Comparison of ENCODE assay signal across 8 mouse cellular contexts in genomic region chr9:108049561-108050251, GRCm38 (mm10). TPM values are rescaled to one million over a fixed set of nuclear protein-coding genes. Genes with fewer than 3 reads are reported as not detected.
DNase-seq lines count a peak whose midpoint lies in the region; ATAC-seq and TF ChIP-seq lines count a peak whose summit lies in the region.

No protein-coding gene starts in this region.

- H3K27ac ChIP-seq in embryonic facial prominence, embryonic 11.5 days (replicated peaks; ENCODE audit: low read depth, low read length) = no peak overlapping the region
- peak overlapping the region; percentile 81 for H3K27ac ChIP-seq in limb, embryonic 10.5 days
- H3K27ac ChIP-seq in olfactory bulb, adult 2 months (ENCODE audit: insufficient read depth, low read depth, low read length) = peak overlapping the region; percentile 27; the same call in 1 of the 2 replicates

- peak overlapping the region; percentile 72 for H3K4me3 ChIP-seq in embryonic facial prominence, embryonic 11.5 days (ENCODE audit: low read depth, low read length)
- peak overlapping the region; percentile 64 for H3K4me3 ChIP-seq in limb, embryonic 10.5 days
- H3K4me3 ChIP-seq in olfactory bulb, adult 2 months (ENCODE audit: insufficient read depth, low read depth, low read length) = peak overlapping the region; percentile 65

- peaks cover 9% of the 10 kb centered on the region for H3K36me3 ChIP-seq in embryonic facial prominence, embryonic 11.5 days (replicated peaks; ENCODE audit: control insufficient read depth, insufficient read depth, low read depth, low read length)
- peaks cover 68% of the 10 kb centered on the region for H3K36me3 ChIP-seq in limb, embryonic 10.5 days

- no peaks in the 10 kb centered on the region for H3K9me3 ChIP-seq in embryonic facial prominence, embryonic 11.5 days (replicated peaks; ENCODE audit: control insufficient read depth, low read length)
- H3K9me3 ChIP-seq in limb, embryonic 10.5 days (replicated peaks) = no peaks in the 10 kb centered on the region

- H3K27me3 ChIP-seq in embryonic facial prominence, embryonic 11.5 days (ENCODE audit: control insufficient read depth, insufficient read depth, low read length) = no peaks in the 10 kb centered on the region
- no peaks in the 10 kb centered on the region for H3K27me3 ChIP-seq in limb, embryonic 10.5 days (ENCODE audit: low read depth, poor library complexity, severe bottlenecking)

- peak overlapping the region; percentile 78 for H3K9ac ChIP-seq in embryonic facial prominence, embryonic 11.5 days (replicated peaks; ENCODE audit: low read length)

- no peaks in the 10 kb centered on the region for H3K4me1 ChIP-seq in embryonic facial prominence, embryonic 11.5 days (ENCODE audit: control insufficient read depth, insufficient read depth, low read length)
- peaks cover 37% of the 10 kb centered on the region for H3K4me1 ChIP-seq in limb, embryonic 10.5 days
- peaks cover 25% of the 10 kb centered on the region for H3K4me1 ChIP-seq in olfactory bulb, adult 2 months (ENCODE audit: control insufficient read depth, insufficient read depth, low read length)

- TF ChIP-seq POLR2A in olfactory bulb, adult 2 months (IDR thresholded peaks at IDR 0.05; ENCODE audit: insufficient read depth, low read depth, low read length) = no peak

- WGBS in embryonic facial prominence, embryonic 11.5 days = 43% methylated on average over 15 of the region's 15 CpGs
- 42% methylated on average over 15 of the region's 15 CpGs for WGBS in limb, embryonic 10.5 days
- 39% methylated on average over 15 of the region's 15 CpGs for WGBS in olfactory bulb, adult 2 months

- ATAC-seq in embryonic facial prominence, embryonic 11.5 days (replicated peaks; ENCODE audit: insufficient number of reproducible peaks, low FRiP score, low TSS enrichment, low read depth) = peak; percentile 3; the same call in 1 of the 2 replicates

- no peak for TF ChIP-seq CTCF in olfactory bulb, adult 2 months (IDR thresholded peaks at IDR 0.05; ENCODE audit: insufficient read depth, low read depth, low read length)

- DNase-seq in gastrocnemius, postnatal 25 days = peak; percentile 7
- no peak for DNase-seq in gastrocnemius, postnatal 10 days
- DNase-seq in 3T3-L1 (ENCODE audit: low read depth, low spot score) = peak; percentile 44
- DNase-seq in embryonic facial prominence, embryonic 11.5 days (ENCODE audit: low spot score) = peak; percentile 17
- DNase-seq in limb, embryonic 10.5 days (ENCODE audit: low spot score) = no peak
- no peak for DNase-seq in retina, postnatal 1 day
- DNase-seq in left cerebral cortex, postnatal 25 days (ENCODE audit: low spot score in 2 of 2) = no peak

- H3K4me2 ChIP-seq in embryonic facial prominence, embryonic 11.5 days (ENCODE audit: low read depth, low read length) = peak overlapping the region; percentile 89

- intact Hi-C loops in left cerebral cortex, postnatal 25 days (cut with DNase I) = loop anchor here (5.0 kb wide), 3 partner anchors 47 to 147 kb away; partner anchors contain the start of gene Ip6k1

RNA-seq across cellular contexts. Expression of gene Gmppb, which starts 0.7 kb away (rescaled TPM):
- total RNA-seq in gastrocnemius, postnatal 25 days (2021) = 1 to 10 TPM; 6.0 to 6.2 TPM
- 10 to 100 TPM in 1 of 2 experiments, 1 to 10 TPM in 1; 8.6 to 10.6 TPM for total RNA-seq in gastrocnemius, postnatal 10 days (2021)
- 19.2 and 19.9 TPM in 2 replicates for polyA plus RNA-seq in embryonic facial prominence, embryonic 11.5 days (2014; fragmentation: Nextera tagmentation; extraction: Ambion mirVana)
- polyA plus RNA-seq in limb, embryonic 10.5 days (2016; fragmentation: Nextera tagmentation; extraction: Ambion mirVana) = 25.2 and 26.4 TPM in 2 replicates
- polyA plus RNA-seq in olfactory bulb, adult 2 months (2012; ENCODE audit: insufficient read depth, insufficient read length, low replicate concordance, missing spikeins) = not detected in 2 replicates
- total RNA-seq in left cerebral cortex, postnatal 25 days (2021) = 10 to 100 TPM; 16.7 to 17.5 TPM

RNA-seq across cellular contexts. Expression of gene Amigo3, which starts 3.3 kb away (rescaled TPM):
- 1 to 10 TPM; 1.9 to 2.4 TPM for total RNA-seq in gastrocnemius, postnatal 25 days (2021)
- 1 to 10 TPM; 2.6 to 3.6 TPM for total RNA-seq in gastrocnemius, postnatal 10 days (2021)
- polyA plus RNA-seq in embryonic facial prominence, embryonic 11.5 days (2014; fragmentation: Nextera tagmentation; extraction: Ambion mirVana) = 1.4 and 1.5 TPM in 2 replicates
- polyA plus RNA-seq in limb, embryonic 10.5 days (2016; fragmentation: Nextera tagmentation; extraction: Ambion mirVana) = 1.9 and 3.5 TPM in 2 replicates
- not detected in 2 replicates for polyA plus RNA-seq in olfactory bulb, adult 2 months (2012; ENCODE audit: insufficient read depth, insufficient read length, low replicate concordance, missing spikeins)
- 1 to 10 TPM; 1.7 to 2.2 TPM for total RNA-seq in left cerebral cortex, postnatal 25 days (2021)

RNA-seq across cellular contexts. Expression of gene Mst1, which starts 30.5 kb away (rescaled TPM):
- not detected for total RNA-seq in gastrocnemius, postnatal 25 days (2021)
- under 1 TPM in 1 of 2 experiments, not detected in 1; 0.11 TPM for total RNA-seq in gastrocnemius, postnatal 10 days (2021)
- 0.28 and 0.31 TPM in 2 replicates for polyA plus RNA-seq in embryonic facial prominence, embryonic 11.5 days (2014; fragmentation: Nextera tagmentation; extraction: Ambion mirVana)
- 0.54 and 0.74 TPM in 2 replicates for polyA plus RNA-seq in limb, embryonic 10.5 days (2016; fragmentation: Nextera tagmentation; extraction: Ambion mirVana)
- polyA plus RNA-seq in olfactory bulb, adult 2 months (2012; ENCODE audit: insufficient read depth, insufficient read length, low replicate concordance, missing spikeins) = not detected in 2 replicates
- not detected for total RNA-seq in left cerebral cortex, postnatal 25 days (2021)

RNA-seq across cellular contexts. Expression of gene Rnf123, which starts 33.4 kb away (rescaled TPM):
- total RNA-seq in gastrocnemius, postnatal 25 days (2021) = 100 to 1,000 TPM; 163 to 169 TPM
- total RNA-seq in gastrocnemius, postnatal 10 days (2021) = 100 to 1,000 TPM; 153 to 172 TPM
- polyA plus RNA-seq in embryonic facial prominence, embryonic 11.5 days (2014; fragmentation: Nextera tagmentation; extraction: Ambion mirVana) = 22.0 and 23.5 TPM in 2 replicates
- polyA plus RNA-seq in limb, embryonic 10.5 days (2016; fragmentation: Nextera tagmentation; extraction: Ambion mirVana) = 31.8 and 37.5 TPM in 2 replicates
- not detected in 2 replicates for polyA plus RNA-seq in olfactory bulb, adult 2 months (2012; ENCODE audit: insufficient read depth, insufficient read length, low replicate concordance, missing spikeins)
- 10 to 100 TPM; 81.9 to 88.7 TPM for total RNA-seq in left cerebral cortex, postnatal 25 days (2021)

RNA-seq across cellular contexts. Expression of gene Apeh, which starts 44.7 kb away (rescaled TPM):
- 10 to 100 TPM; 32.9 to 34.4 TPM for total RNA-seq in gastrocnemius, postnatal 25 days (2021)
- 10 to 100 TPM; 33.9 to 36.6 TPM for total RNA-seq in gastrocnemius, postnatal 10 days (2021)
- polyA plus RNA-seq in embryonic facial prominence, embryonic 11.5 days (2014; fragmentation: Nextera tagmentation; extraction: Ambion mirVana) = 45.3 and 47.2 TPM in 2 replicates
- 70.8 and 76.2 TPM in 2 replicates for polyA plus RNA-seq in limb, embryonic 10.5 days (2016; fragmentation: Nextera tagmentation; extraction: Ambion mirVana)
- not detected in 2 replicates for polyA plus RNA-seq in olfactory bulb, adult 2 months (2012; ENCODE audit: insufficient read depth, insufficient read length, low replicate concordance, missing spikeins)
- total RNA-seq in left cerebral cortex, postnatal 25 days (2021) = 10 to 100 TPM; 29.8 to 36.9 TPM

Comparison
In these comparisons a context has a peak if more than half of its experiments do, and no peak if none do; other contexts are left out.
1. DNase-seq: peak in gastrocnemius, postnatal 25 days (single experiment), 3T3-L1 (single experiment) and embryonic facial prominence, embryonic 11.5 days (single experiment); none in gastrocnemius, postnatal 10 days (single experiment), limb, embryonic 10.5 days (single experiment), retina, postnatal 1 day (single experiment) and left cerebral cortex, postnatal 25 days (0 of 2).
2. Peak in every context shown above with its lines, with median percentiles within 50 percentile points of each other: H3K4me3 ChIP-seq.